Mouse (Mus musculus): ENCODE measurements at regions not wholly inside any gene's neighbourhood (a gene's known extent, or its start where the extent isn't known, plus 50 kb on each side); places are given as distances from the start of the nearest gene placed in this dataset.

GRCm38 (mm10) chr2:166309882-166310281 is 154.4 kb upstream of the Sulf2 start:
- 71% methylated on average over 2 of the region's 2 CpGs for WGBS (ENCODE audit: insufficient replicate concordance)
- TF ChIP-seq EP300 (IDR thresholded peaks at IDR 0.05; ENCODE audit: low read depth) = no peak
- no peak for TF ChIP-seq CTCF (IDR thresholded peaks at IDR 0.05; ENCODE audit: low read depth)
- DNase-seq (ENCODE audit: low read depth in 3 of 3, low spot score in 3 of 3) = no peak
- H3K36me3 ChIP-seq (replicated peaks; ENCODE audit: control insufficient read depth, insufficient read depth, low read depth) = no peaks in the 10 kb centered on the region
- H3K4me3 ChIP-seq (ENCODE audit: insufficient read depth in 1 of 2, low read depth in 2 of 2, low read length in 2 of 2) = no peak overlapping the region
- H3K9ac ChIP-seq (replicated peaks) = no peak overlapping the region
- no peak for ATAC-seq (ENCODE audit: insufficient read depth)
- H3K4me1 ChIP-seq (replicated peaks; ENCODE audit: control insufficient read depth in 2 of 2, insufficient read depth in 2 of 2, low read length in 1 of 2) = no peaks in the 10 kb centered on the region
- no peaks in the 10 kb centered on the region for H3K9me3 ChIP-seq (ENCODE audit: control insufficient read depth, low read length)
- no peak overlapping the region for H3K27ac ChIP-seq
- no peak overlapping the region for H3K4me2 ChIP-seq (ENCODE audit: low read depth)
- H3K27me3 ChIP-seq (ENCODE audit: control insufficient read depth, insufficient read depth, low read length) = no peaks in the 10 kb centered on the region

- Histone ChIP-seq H3K27me3 (ENCODE audit: control insufficient read depth, insufficient read depth, low read length) (no peaks in the 10 kb centered on the region), H3K9me3 (ENCODE audit: control insufficient read depth, low read length) (no peaks in the 10 kb centered on the region), H3K9ac (replicated peaks) (no peak overlapping the region), H3K4me1 (replicated peaks; ENCODE audit: control insufficient read depth in 2 of 2, insufficient read depth in 2 of 2, low read length in 1 of 2) (no peaks in the 10 kb centered on the region), H3K27ac (no peak overlapping the region), H3K4me3 (ENCODE audit: insufficient read depth in 1 of 2, low read depth in 2 of 2, low read length in 2 of 2) (no peak overlapping the region), H3K4me2 (ENCODE audit: low read depth) (no peak overlapping the region), H3K36me3 (replicated peaks; ENCODE audit: control insufficient read depth, insufficient read depth, low read depth) (no peaks in the 10 kb centered on the region)
- DNase-seq (ENCODE audit: low read depth in 3 of 3, low spot score in 3 of 3) = no peak
- TF ChIP-seq CTCF (IDR thresholded peaks at IDR 0.05; ENCODE audit: low read depth) (no peak), EP300 (IDR thresholded peaks at IDR 0.05; ENCODE audit: low read depth) (no peak)
- 70% methylated on average over 13 of the region's 13 CpGs for WGBS (ENCODE audit: insufficient replicate concordance)
- ATAC-seq (ENCODE audit: insufficient read depth) = no peak
Measured at GRCm38 (mm10) chr2:166307551-166307950, 152.1 kb upstream of the Sulf2 start.

- Histone ChIP-seq H3K27me3 (ENCODE audit: control insufficient read depth, insufficient read depth, low read length) (no peaks in the 10 kb centered on the region), H3K4me1 (replicated peaks; ENCODE audit: control insufficient read depth in 2 of 2, insufficient read depth in 2 of 2, low read length in 1 of 2) (no peaks in the 10 kb centered on the region), H3K27ac (no peak overlapping the region), H3K4me2 (ENCODE audit: low read depth) (no peak overlapping the region), H3K36me3 (replicated peaks; ENCODE audit: control insufficient read depth, insufficient read depth, low read depth) (no peaks in the 10 kb centered on the region), H3K4me3 (ENCODE audit: insufficient read depth in 1 of 2, low read depth in 2 of 2, low read length in 2 of 2) (no peak overlapping the region), H3K9ac (replicated peaks) (no peak overlapping the region), H3K9me3 (ENCODE audit: control insufficient read depth, low read length) (no peaks in the 10 kb centered on the region)
- WGBS (ENCODE audit: insufficient replicate concordance) = 76% methylated on average over 30 of the region's 30 CpGs
- no peak for DNase-seq (ENCODE audit: low read depth in 3 of 3, low spot score in 3 of 3)
- TF ChIP-seq EP300 (IDR thresholded peaks at IDR 0.05; ENCODE audit: low read depth) = no peak
- ATAC-seq (ENCODE audit: insufficient read depth) = no peak
Measured at GRCm38 (mm10) chr2:166305044-166306002, 149.9 kb upstream of the Sulf2 start.

GRCm38 (mm10) chr2:166303854-166304253 is 148.4 kb upstream of the Sulf2 start:
- Histone ChIP-seq H3K4me2 (ENCODE audit: low read depth) (no peak overlapping the region), H3K9ac (replicated peaks) (no peak overlapping the region), H3K36me3 (replicated peaks; ENCODE audit: control insufficient read depth, insufficient read depth, low read depth) (no peaks in the 10 kb centered on the region), H3K9me3 (ENCODE audit: control insufficient read depth, low read length) (no peaks in the 10 kb centered on the region), H3K4me3 (ENCODE audit: insufficient read depth in 1 of 2, low read depth in 2 of 2, low read length in 2 of 2) (no peak overlapping the region), H3K27ac (no peak overlapping the region), H3K4me1 (replicated peaks; ENCODE audit: control insufficient read depth in 2 of 2, insufficient read depth in 2 of 2, low read length in 1 of 2) (no peaks in the 10 kb centered on the region), H3K27me3 (ENCODE audit: control insufficient read depth, insufficient read depth, low read length) (no peaks in the 10 kb centered on the region)
- WGBS (ENCODE audit: insufficient replicate concordance) = 53% methylated on average over 2 of the region's 2 CpGs
- ATAC-seq (ENCODE audit: insufficient read depth) (no peak), DNase-seq (ENCODE audit: low read depth in 3 of 3, low spot score in 3 of 3) (no peak)
- TF ChIP-seq CTCF (IDR thresholded peaks at IDR 0.05; ENCODE audit: low read depth) = no peak
- TF ChIP-seq EP300 (IDR thresholded peaks at IDR 0.05; ENCODE audit: low read depth) = no peak

GRCm38 (mm10) chr2:166301161-166301560 is 145.7 kb upstream of the Sulf2 start:
- 63% methylated on average over 9 of the region's 9 CpGs for WGBS (ENCODE audit: insufficient replicate concordance)
- no peaks in the 10 kb centered on the region for H3K9me3 ChIP-seq (ENCODE audit: control insufficient read depth, low read length)
- H3K4me1 ChIP-seq (replicated peaks; ENCODE audit: control insufficient read depth in 2 of 2, insufficient read depth in 2 of 2, low read length in 1 of 2) = no peaks in the 10 kb centered on the region
- H3K9ac ChIP-seq (replicated peaks) = no peak overlapping the region
- TF ChIP-seq EP300 (IDR thresholded peaks at IDR 0.05; ENCODE audit: low read depth) (no peak), CTCF (IDR thresholded peaks at IDR 0.05; ENCODE audit: low read depth) (no peak)
- DNase-seq (ENCODE audit: low read depth in 3 of 3, low spot score in 3 of 3) (no peak), ATAC-seq (ENCODE audit: insufficient read depth) (no peak)
- H3K4me2 ChIP-seq (ENCODE audit: low read depth) = no peak overlapping the region
- H3K27me3 ChIP-seq (ENCODE audit: control insufficient read depth, insufficient read depth, low read length) = no peaks in the 10 kb centered on the region
- no peak overlapping the region for H3K27ac ChIP-seq
- H3K36me3 ChIP-seq (replicated peaks; ENCODE audit: control insufficient read depth, insufficient read depth, low read depth) = no peaks in the 10 kb centered on the region
- no peak overlapping the region for H3K4me3 ChIP-seq (ENCODE audit: insufficient read depth in 1 of 2, low read depth in 2 of 2, low read length in 2 of 2)
